Mouse (Mus musculus): ENCODE measurements around the gene Tlr9.

Gene Tlr9

DNA sequence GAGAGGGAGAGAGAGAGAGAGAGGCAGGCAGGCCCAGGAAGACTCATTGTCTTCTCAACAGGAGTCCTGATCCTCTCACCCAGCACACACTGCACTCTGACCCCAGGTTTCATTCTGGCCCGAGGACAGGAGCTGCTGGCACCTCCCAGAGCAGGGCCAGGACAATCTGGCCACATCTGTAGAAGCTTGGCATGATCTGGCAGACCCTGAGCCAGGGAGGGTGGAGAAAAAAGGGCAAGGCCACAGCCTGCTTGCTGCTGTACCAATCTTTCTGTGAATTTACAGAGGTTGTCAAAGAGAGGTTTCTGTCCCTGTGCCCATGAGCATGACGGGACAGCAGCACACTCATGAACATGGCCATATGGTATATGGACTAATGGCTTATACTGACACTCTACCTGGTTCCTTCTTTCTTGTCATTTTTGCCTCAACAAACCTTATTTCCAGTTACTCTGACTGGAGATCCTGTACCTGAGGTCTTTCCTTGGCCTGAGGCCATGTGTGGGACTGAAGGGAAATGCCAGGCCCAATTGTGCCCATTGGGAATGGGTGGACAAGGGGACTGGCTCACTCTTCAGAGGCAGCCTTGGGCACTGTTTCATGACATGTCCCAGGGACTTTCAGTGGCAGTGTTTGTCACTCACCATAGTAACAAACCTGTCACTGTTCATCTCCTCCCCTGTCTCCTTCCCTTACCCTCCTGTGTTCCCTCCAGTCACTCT lies 44.7 kb downstream of the Tlr9 start:
- DNase-seq (ENCODE audit: low read depth, low spot score): no peak

DNA sequence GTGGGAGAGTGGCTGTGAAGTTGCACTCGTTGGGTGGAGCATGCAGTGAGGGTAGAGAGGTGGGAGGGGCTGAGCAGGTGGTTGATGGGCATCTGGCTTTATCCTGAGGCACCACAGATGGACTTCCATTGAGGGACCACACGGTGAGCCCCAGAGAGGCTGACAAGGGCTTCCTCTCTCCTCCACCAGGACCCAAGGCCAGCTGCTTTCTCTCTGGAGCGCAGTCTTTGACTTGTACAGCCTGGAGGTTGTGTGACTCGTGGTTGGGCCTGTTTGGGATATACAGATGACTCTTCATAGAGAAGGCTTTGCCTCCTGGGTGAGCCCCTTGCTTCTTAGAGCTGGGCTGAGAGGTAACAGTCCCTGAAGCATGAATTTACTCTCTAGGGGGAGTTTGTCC lies 46.0 kb downstream of the Tlr9 start:
- DNase-seq (ENCODE audit: low read depth, low spot score): no peak

DNA sequence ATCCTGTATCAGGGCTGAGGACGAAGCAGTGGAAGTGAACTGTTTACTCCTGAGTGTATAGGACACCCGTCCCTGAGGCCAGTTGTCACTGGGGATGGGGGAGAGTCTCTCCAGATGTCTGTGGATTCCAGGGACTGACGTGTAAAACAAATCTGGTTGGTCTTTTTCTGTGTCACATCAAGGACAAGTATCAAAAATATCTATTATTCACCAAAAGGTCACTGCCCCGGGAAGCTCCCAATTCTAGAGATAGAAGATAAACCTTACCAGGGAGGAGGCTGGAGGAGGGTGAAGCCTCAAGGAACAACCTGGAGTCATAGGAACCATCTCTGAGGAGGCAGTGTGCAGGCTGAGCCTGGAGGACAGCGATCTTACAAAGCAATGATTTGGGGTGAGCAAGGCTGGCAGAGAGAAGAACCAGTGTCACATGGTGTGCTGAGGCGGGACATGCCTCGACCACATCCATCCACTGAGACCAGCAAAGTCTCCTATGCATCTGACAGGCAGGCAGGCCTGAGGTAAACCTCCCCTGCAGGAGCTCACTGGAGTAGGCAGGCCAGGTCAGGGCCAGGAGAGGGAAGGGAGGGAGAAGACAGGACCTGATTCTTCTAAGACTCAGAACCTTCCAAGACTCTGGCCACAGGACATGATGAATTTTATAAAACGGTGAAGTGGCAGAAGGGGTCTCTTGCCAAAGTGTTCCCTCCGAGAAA lies 46.8 kb downstream of the Tlr9 start:
- DNase-seq (ENCODE audit: low read depth, low spot score): no peak

DNA sequence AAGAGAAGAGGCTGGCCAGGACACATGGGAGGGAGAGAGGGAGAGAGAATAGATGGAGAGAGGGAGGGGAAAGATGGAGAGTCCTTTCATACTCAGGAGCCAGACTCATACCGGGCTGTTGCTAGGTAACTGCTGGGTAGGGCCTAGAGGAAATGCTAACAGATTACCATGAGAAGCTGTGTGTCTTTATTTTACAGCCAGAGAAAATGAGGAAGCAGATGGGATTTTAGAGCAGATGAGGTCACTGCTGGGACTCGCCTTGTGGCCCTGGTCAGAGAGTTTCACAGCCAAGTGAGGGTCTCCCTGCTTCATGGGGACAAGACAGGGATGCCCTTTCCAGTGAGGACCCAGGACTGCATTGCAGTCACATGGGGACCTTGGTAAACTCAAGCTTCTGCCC lies 47.5 kb downstream of the Tlr9 start:
- DNase-seq (ENCODE audit: low read depth, low spot score): no peak

DNA sequence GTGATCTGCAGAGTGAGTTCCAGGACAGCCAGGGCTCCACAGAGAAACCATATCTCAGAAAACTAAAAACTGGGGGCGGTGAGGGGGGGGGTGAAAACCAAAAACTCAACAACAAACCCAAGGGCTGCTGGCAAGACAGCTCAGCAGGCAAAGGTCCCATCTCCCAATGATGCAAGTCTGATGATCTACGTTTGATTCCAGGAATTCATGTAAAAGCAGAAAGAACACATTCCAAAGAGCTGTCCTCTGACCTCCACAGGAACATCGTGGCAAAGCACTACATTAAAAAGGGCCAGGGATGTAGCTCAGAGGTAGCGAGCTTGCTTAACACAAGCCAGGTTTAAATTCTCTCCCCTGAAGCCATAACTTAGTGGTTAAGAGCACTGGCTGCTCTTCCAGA lies 48.3 kb downstream of the Tlr9 start:
- DNase-seq (ENCODE audit: low read depth, low spot score): no peak

DNA sequence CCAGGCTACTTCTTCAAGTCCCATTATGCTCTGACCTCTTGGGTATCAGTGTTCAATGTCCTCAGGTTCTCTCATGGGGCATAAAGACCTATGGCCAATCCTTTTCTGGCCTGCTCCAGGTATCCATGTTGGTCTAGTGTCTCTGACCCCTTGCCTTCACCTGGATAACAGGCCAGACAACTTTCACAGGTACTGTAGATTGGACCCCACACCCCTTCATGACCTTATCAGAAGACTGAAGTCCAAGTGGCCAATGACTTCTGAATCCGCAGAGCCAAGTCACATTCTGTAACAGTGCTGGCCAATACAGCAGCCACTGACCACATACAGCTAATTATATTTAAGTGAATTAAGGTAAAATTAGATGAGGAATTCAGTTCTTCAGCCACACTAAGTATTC lies 49.9 kb downstream of the Tlr9 start:
- no peak for DNase-seq (ENCODE audit: low read depth, low spot score)

DNA sequence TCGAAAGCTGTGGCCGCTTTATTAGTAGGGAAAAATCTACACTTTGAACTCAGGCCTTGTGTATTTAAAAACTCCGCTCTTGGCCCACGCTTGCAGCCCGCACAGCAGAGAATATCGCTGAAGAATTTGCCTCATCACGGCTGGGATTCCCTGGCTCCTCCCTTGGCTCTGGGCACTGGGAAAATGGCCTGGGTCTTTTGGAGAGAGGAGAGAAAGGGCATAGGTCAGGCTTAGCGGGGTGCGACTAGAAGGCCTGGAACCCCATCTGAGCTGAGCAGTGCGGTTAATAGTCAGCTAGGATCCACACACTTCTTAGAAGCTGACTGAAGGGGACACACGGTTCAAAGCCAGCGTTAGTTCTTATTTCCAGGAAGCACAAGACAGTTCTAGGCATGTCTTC lies 50.9 kb downstream of the Tlr9 start:
- DNase-seq (ENCODE audit: low read depth, low spot score): no peak

DNA sequence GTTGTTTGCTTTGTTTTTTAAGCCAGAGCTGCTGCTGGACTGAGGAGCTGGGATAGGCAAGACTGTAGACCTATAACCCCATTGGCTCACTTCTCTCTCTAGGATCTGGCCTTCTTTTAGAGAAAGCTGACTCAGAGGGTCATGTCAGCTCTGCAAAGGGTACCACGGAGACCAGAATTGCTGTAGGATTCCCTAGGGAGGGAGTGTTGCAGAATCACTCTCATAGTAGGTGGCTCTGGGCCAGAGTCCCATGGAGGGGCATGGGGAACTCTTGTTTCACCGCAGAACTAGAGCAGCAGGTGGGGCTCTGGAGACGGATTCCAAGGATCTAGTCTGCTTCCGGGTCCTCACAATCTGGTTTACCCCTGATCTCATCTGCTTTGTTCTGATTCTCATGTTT lies 51.4 kb downstream of the Tlr9 start:
- DNase-seq (ENCODE audit: low read depth, low spot score): no peak

DNA sequence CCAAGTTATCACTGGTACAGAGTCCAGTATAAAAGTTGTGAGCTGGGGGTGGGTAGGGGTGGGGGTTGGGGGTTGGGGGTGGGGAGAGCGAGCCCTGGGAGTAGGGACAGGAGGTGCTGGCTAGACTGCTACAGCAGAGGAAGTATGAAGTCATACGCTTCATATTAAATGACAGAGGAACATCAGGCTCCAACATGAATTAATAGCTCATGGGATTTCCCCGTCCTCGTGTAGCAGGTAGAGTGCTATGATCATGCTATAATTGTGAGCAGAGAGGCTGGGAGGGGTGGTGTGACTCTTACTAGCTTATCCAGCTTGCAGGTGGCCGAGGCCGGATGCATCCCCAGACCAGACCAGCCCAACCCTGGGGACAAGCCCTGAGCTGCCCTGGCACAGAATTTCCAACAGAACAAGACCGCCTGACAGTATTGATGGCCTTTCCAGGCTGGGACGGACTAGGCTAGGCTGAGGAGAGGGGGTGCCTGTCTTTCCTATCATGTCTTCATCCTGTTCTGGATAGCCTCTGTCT lies 52.3 kb downstream of the Tlr9 start:
- DNase-seq (ENCODE audit: low read depth, low spot score): no peak

DNA sequence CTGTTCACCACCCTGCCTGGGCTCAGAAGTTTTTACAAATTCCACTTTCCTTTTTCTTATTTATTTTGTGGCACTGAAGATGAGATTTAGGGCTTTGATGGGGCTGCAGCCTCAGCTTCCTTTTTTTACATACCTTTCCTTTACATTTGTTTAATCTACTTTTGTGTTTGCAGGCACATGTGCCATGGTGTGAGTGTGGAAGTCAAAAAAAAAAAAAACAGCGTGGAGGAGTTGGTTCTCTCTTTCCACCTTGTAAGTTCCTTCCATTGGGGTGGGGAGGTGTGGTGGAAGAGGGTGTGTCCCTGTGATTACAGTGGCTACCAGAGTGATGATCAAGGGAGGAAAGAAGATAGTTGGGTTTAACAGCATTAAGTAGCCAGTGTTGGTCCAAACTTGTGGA lies 53.4 kb downstream of the Tlr9 start:
- DNase-seq (ENCODE audit: low read depth, low spot score): no peak
